Mouse (Mus musculus) bone marrow macrophage, adult 2 months (primary cell): ENCODE data around the gene Nr1i2.

Experiments used
- CTCF ChIP-seq: IDR thresholded peaks from 2 replicates; pipeline ENCODE4 v1.5.1; 2012; ENCODE audit warnings: low read depth, mild to moderate bottlenecking, low read length, moderate library complexity
- POLR2A ChIP-seq: IDR thresholded peaks from 2 replicates; pipeline ENCODE4 v1.6.1; 2012; ENCODE audit warnings: mild to moderate bottlenecking, low read depth, low read length, borderline replicate concordance

DNA sequence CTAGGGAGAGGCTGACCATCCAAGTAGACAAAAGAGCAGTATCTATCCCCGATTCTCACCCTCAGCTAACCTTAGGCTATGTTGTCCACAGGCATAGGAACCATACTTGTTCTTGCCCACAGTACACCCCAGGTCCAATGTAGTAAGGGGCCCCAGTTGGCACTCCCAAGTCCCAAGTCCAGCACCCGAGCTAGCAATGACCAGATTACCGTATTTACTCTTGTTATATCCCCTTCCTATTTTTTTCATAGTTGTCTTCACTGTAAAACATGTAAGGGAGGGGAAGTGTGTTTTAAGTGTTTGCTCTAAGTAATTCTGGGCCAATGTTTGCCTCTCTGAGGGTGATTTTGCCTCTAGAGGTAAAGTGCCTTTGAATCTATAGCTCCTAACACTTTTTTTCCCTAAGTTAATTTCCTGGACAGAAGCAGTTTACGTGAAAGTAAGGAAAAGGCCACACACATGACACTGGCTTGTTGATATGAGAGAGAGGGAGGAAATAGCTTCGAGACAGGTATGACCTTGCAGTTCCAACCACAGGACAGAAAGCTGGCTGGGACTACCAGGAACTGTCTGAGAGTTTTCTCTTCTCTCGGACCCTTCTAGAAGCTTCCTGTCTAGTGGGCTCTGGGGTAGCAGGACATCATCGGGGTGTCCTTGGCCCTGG lies at the start of gene Nr1i2:
- TF ChIP-seq CTCF (no peak), POLR2A (no peak)
